Mouse (Mus musculus) liver, embryonic 14.5 days (tissue): ENCODE measurements at regions not wholly inside any gene's neighbourhood (a gene's known extent, or its start where the extent isn't known, plus 50 kb on each side); places are given as distances from the start of the nearest gene placed in this dataset.
"Not testable (repeated sequence)": the region's sequence is repeated elsewhere in the genome, so short reads cannot be mapped to it uniquely, and the experiment has no call there.

ENCODE experiments used
- ATAC-seq: fragments of 200-750 bp; cut with Nextera tagmentation; 2 replicates; pipeline ENCODE4 v1.8.0; 2017; ENCODE audit warnings: moderate number of reproducible peaks, mild to moderate bottlenecking, moderate library complexity; ENCODE audit not compliant: insufficient read depth
- DNase-seq, 3 experiments: peaks; one replicate each; pipeline ENCODE4 v3.0.0-alpha.2; 2012 to 2013; ENCODE audit warnings: low read depth in 3 of 3, low spot score in 3 of 3
- H3K27ac ChIP-seq: fragments of 300-500 bp; sonication (generic); 2 replicates; pipeline ENCODE4 v1.5.1; 2014; ENCODE audit warnings: moderate library complexity, mild to moderate bottlenecking, control low read depth, inconsistent platforms
- H3K27me3 ChIP-seq: fragments of 300-500 bp; sonication (generic); 2 replicates; pipeline ENCODE4 v1.6.1; 2014; ENCODE audit warnings: mild to moderate bottlenecking, low read length, moderate library complexity; ENCODE audit not compliant: control insufficient read depth, insufficient read depth
- H3K36me3 ChIP-seq: fragments of 300-500 bp; sonication (generic); replicated peaks from 2 replicates; pipeline ENCODE4 v1.6.1; 2014; ENCODE audit warnings: low read depth; ENCODE audit not compliant: control insufficient read depth, insufficient read depth
- H3K4me1 ChIP-seq, 2 experiments: fragments of 200-500 bp in 1 of 2; fragments of 300-500 bp in 1 of 2; sonication (generic) in 1 of 2; replicated peaks; 2 replicates each; pipeline ENCODE4 v1.6.1; 2012 to 2014; ENCODE audit warnings: antibody characterized with exemption in 1 of 2, inconsistent platforms in 1 of 2, low read length in 1 of 2; ENCODE audit not compliant: control insufficient read depth in 2 of 2, insufficient read depth in 2 of 2
- H3K4me2 ChIP-seq: fragments of 300-500 bp; sonication (generic); 2 replicates; pipeline ENCODE4 v1.6.1; 2014; ENCODE audit warnings: low read depth, mild to moderate bottlenecking, control low read depth, moderate library complexity
- H3K4me3 ChIP-seq, 2 experiments: fragments of 200-500 bp in 1 of 2; fragments of 300-500 bp in 1 of 2; sonication (generic) in 1 of 2; 2 replicates each; pipeline ENCODE4 v1.5.1; 2012 to 2014; ENCODE audit warnings: low read depth in 2 of 2, low read length in 2 of 2, mild to moderate bottlenecking in 2 of 2, control low read depth in 1 of 2, inconsistent platforms in 1 of 2, moderate library complexity in 1 of 2; ENCODE audit not compliant: insufficient read depth in 1 of 2
- H3K9ac ChIP-seq: fragments of 300-500 bp; sonication (generic); replicated peaks from 2 replicates; pipeline ENCODE4 v1.6.1; 2014; ENCODE audit warnings: mild to moderate bottlenecking, control low read depth, moderate library complexity
- H3K9me3 ChIP-seq: fragments of 300-500 bp; sonication (generic); 2 replicates; pipeline ENCODE4 v1.6.1; 2016; ENCODE audit warnings: low read length, mixed read lengths; ENCODE audit not compliant: control insufficient read depth
- CTCF ChIP-seq: IDR thresholded peaks from 2 replicates; pipeline ENCODE4 v1.5.1; 2016; ENCODE audit warnings: antibody characterized with exemption, low read depth, control low read depth
- EP300 ChIP-seq: IDR thresholded peaks from 2 replicates; pipeline ENCODE4 v1.6.1; 2016; ENCODE audit warnings: antibody characterized with exemption, low read depth
- WGBS: fragments of 180-500 bp; shearing (Covaris S2); extraction: QIAGEN DNeasy Blood & Tissue Kit; methylation state at CpG from one replicate; pipeline ENCODE4 v1.1.7; 2014; ENCODE audit not compliant: insufficient replicate concordance; 5-methylcytosine and 5-hydroxymethylcytosine counted together

- H3K36me3 ChIP-seq, ATAC-seq, H3K4me1 ChIP-seq, DNase-seq, H3K4me3 ChIP-seq, H3K27ac ChIP-seq, H3K9ac ChIP-seq, H3K9me3 ChIP-seq, H3K27me3 ChIP-seq, H3K4me2 ChIP-seq: not testable (repeated sequence)
- 82% methylated on average over 11 of the region's 11 CpGs for WGBS
These were observed 1761.8 kb upstream of the Flrt2 start for GRCm38 (mm10) chr12:93930242-93930641.

GRCm38 (mm10) chr12:93960869-93961268 lies 1731.2 kb upstream of the Flrt2 start:
- Histone ChIP-seq H3K4me2 (no peak overlapping the region), H3K27me3 (no peaks in the 10 kb centered on the region), H3K4me1 (no peaks in the 10 kb centered on the region), H3K9ac (no peak overlapping the region), H3K4me3 (no peak overlapping the region), H3K27ac (no peak overlapping the region), H3K36me3 (no peaks in the 10 kb centered on the region), H3K9me3 (no peaks in the 10 kb centered on the region)
- no peak for DNase-seq
- TF ChIP-seq CTCF (no peak), EP300 (no peak)
- 40% methylated on average over 1 of the region's 1 CpGs for WGBS
- ATAC-seq = no peak

- H3K9ac ChIP-seq = no peak overlapping the region
- DNase-seq (no peak), ATAC-seq (no peak)
- H3K4me1 ChIP-seq = no peaks in the 10 kb centered on the region
- no peak overlapping the region for H3K4me3 ChIP-seq
- H3K36me3 ChIP-seq = no peaks in the 10 kb centered on the region
- 43% methylated on average over 1 of the region's 1 CpGs for WGBS
- no peaks in the 10 kb centered on the region for H3K27me3 ChIP-seq
- no peaks in the 10 kb centered on the region for H3K9me3 ChIP-seq
- no peak for TF ChIP-seq CTCF
- no peak for TF ChIP-seq EP300
- H3K4me2 ChIP-seq = no peak overlapping the region
- no peak overlapping the region for H3K27ac ChIP-seq
These were observed 1710.7 kb upstream of the Flrt2 start for GRCm38 (mm10) chr12:93981307-93981706.

GRCm38 (mm10) chr12:93991531-93991930 lies 1700.5 kb upstream of the Flrt2 start:
- Histone ChIP-seq H3K4me2 (no peak overlapping the region), H3K9me3 (no peaks in the 10 kb centered on the region), H3K27ac (no peak overlapping the region), H3K36me3 (no peaks in the 10 kb centered on the region), H3K27me3 (no peaks in the 10 kb centered on the region), H3K4me1 (no peaks in the 10 kb centered on the region), H3K9ac (no peak overlapping the region), H3K4me3 (no peak overlapping the region)
- 50% methylated on average over 1 of the region's 1 CpGs for WGBS
- TF ChIP-seq EP300 (no peak), CTCF (no peak)
- no peak for ATAC-seq
- no peak for DNase-seq

- Histone ChIP-seq H3K4me2 (no peak overlapping the region), H3K4me1 (no peaks in the 10 kb centered on the region), H3K4me3 (no peak overlapping the region), H3K9ac (no peak overlapping the region), H3K27ac (no peak overlapping the region), H3K27me3 (no peaks in the 10 kb centered on the region), H3K36me3 (no peaks in the 10 kb centered on the region), H3K9me3 (no peaks in the 10 kb centered on the region)
- DNase-seq (no peak), ATAC-seq (no peak)
- WGBS = 70% methylated on average over 6 of the region's 6 CpGs
- no peak for TF ChIP-seq EP300
- no peak for TF ChIP-seq CTCF
These were observed 1698.2 kb upstream of the Flrt2 start for GRCm38 (mm10) chr12:93993875-93994274.

- Histone ChIP-seq H3K36me3 (no peaks in the 10 kb centered on the region), H3K27me3 (no peaks in the 10 kb centered on the region), H3K27ac (no peak overlapping the region), H3K9ac (no peak overlapping the region), H3K4me1 (no peaks in the 10 kb centered on the region), H3K9me3 (no peaks in the 10 kb centered on the region), H3K4me2 (no peak overlapping the region), H3K4me3 (no peak overlapping the region)
- no peak for ATAC-seq
- TF ChIP-seq CTCF (no peak), EP300 (no peak)
- DNase-seq = no peak
These were observed 1676.1 kb upstream of the Flrt2 start for GRCm38 (mm10) chr12:94015946-94016345.
